Mouse (Mus musculus) heart, postnatal 14 days (tissue): ENCODE measurements around the gene Tbkbp1. TPM values are rescaled to one million over a fixed set of nuclear protein-coding genes. Genes with fewer than 3 reads are reported as not detected.
A peak's percentile ranks its signal among the peaks of the same experiment; 100 is the strongest.
"Not testable (repeated sequence)": the region's sequence is repeated elsewhere in the genome, so short reads cannot be mapped to it uniquely, and the experiment has no call there.

Experiments used
- DNase-seq, 2 experiments: peaks; one replicate each; pipeline ENCODE4 v3.0.0; 2021 to 2022
- intact Hi-C: fragments of 180-260 bp; cut with DNase I; formaldehyde crosslinking; loops from one replicate; pipeline ENCODE4 v1.15.1; 2025
- long read RNA-seq, 2 experiments: library from polyadenylated mRNA; stranded (forward); transcript quantifications; one replicate each; pipeline ENCODE4 v2.0.0; 2021
- total RNA-seq, 2 experiments: library from RNA; stranded (reverse); gene quantifications; 2 replicates each; pipeline ENCODE4 v1.2.3; 2021

Gene Tbkbp1
- 10 to 100 TPM; 13.4 to 15.8 TPM for total RNA-seq
- long read RNA-seq, experiment 1, partial matches to known transcripts: 5 of 9 reads
- long read RNA-seq, experiment 1, other reads (novel, unspliced or antisense): 3 of 9 reads
- long read RNA-seq, experiment 2, partial matches to known transcripts: 3 of 8 reads
- long read RNA-seq, experiment 2, other reads (novel, unspliced or antisense): 4 of 8 reads

DNA sequence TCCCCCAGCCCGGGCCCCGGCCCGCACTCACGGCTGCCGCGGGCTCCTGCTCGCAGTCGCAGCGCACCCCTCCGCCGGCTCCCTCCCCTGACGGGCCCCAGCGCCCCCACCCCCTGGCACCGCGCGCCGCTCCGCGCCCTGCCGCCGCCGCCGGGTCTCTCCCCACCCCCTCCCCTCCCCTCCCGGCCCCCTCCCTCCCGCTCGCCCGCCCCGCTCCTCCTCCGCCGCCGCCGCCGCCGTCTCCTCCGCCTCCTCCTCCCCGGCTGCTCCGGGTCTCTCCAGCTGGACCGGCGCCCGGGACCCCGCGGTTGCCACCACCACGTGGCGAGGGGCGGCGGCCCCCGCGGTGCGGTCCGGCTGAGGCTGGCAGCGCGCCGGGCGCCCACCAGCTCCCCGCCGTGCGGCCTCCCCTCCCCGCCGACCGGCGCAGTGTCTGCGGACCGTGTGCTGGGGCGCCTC, at the start of gene Tbkbp1:
Tbkbp1 (minus strand) TSS at position 153 of the 459 bp plus-strand sequence.
- peak; percentile 47 to 65 for DNase-seq
- intact Hi-C loops: no loop called here

DNA sequence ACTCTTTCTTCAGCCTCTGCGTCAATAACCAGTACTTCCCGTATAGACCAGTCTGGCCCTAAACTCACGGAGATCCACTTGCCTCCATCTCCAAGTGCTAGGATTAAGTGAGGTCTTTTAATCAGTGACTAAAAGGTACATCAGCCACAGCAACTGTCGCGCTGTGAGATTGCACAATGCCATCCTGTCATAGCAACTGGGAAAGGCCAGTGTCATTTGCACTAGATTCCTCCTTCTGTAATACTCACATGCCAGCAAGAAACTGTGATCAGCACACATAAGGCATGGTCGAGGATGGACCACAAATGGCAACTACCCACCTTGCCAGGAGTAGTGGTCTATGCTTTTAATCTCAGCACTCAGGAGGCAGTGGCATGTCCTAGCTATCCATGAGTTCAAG, 48.2 kb upstream of the Tbkbp1 start:
- no peak for DNase-seq
- intact Hi-C loops: loop anchor here (5.0 kb wide), 2 partner anchors 113 to 128 kb away; no protein-coding TSS in a partner anchor

DNA sequence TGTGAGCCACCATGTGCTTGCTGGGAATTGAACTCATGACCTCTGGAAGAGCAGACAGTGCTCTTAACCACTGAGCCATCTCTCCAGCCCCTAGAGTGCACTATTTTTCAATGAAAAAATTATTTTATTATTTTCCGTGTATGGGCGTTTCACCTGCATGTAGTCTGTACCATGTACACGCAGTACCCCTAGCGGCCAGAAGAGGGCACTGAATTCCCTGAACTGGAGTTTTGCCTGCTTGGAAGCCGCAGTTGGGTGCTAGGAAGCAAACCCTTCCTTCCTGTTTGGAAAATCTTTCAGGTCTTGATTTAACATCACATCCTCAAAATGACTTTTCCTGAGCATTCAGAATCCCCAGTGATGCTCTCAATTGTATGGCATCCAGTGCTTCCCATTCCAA, 47.3 kb upstream of the Tbkbp1 start:
- DNase-seq: peak; percentile 31 to 61
- intact Hi-C loops: loop anchor here (5.0 kb wide), 2 partner anchors 114 to 129 kb away; no protein-coding TSS in a partner anchor

DNA sequence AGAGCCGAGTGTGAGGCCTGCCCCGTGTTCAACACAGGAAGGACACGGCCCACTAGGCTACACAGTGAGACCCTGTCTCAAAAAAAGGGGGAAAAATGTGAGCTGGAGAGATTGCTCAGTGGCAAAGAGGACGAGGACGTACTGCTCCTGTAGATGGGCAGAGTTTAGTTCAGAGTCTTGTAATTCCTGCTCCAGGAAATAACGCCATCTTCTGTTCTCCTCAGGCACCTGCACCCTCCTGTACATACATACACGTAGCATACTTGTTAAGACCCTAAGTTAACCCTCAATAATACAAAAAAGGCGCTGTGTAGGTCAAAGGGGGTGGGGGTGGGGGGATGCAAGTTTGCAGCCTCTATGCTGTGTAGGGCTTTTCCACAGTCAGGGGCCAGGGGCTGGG, 45.7 kb upstream of the Tbkbp1 start:
- DNase-seq: no peak
- intact Hi-C loops: loop anchor here (5.0 kb wide), 2 partner anchors 115 to 130 kb away; no protein-coding TSS in a partner anchor

DNA sequence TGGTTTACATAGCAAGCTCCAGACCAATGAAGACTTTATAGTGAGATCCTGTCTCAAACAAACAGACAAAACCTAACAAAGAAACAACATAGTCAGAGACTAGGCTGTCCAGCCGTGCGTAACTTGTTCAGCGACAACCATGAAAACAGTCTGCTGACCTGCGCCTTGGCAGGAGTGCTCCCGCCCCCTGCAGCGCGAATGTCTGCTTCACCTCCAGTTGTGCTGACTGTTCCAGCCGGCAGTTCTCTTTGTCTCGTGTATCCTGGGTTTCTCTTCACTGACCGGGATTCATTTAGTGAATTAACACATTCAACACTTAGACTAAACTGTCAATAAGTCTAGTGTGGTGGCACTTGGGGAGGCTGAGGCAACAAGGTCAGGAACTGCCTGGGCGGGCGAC, 45.2 kb upstream of the Tbkbp1 start:
- intact Hi-C loops: loop anchor here (5.0 kb wide), 2 partner anchors 116 to 131 kb away; no protein-coding TSS in a partner anchor

DNA sequence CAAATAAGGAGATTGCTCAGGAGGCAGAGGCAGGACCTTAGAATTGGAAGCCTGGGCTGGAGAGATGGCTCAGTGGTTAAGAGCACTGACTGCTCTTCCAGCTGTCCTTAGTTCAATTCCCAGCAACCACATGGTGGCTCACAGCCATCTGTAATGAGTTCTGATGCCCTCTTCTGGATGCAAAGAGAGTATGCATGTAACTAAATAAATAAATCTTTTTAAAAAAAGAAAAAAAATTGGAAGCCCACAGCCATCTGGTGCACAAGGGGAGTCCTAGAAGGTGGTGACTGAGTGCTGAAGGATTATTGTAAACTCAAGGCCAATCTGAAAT, 41.3 kb upstream of the Tbkbp1 start:
- no peak for DNase-seq
- intact Hi-C loops: no loop called here

More for the DNA sequence above, 45.2 kb upstream of the Tbkbp1 start:
- no peak for DNase-seq

DNA sequence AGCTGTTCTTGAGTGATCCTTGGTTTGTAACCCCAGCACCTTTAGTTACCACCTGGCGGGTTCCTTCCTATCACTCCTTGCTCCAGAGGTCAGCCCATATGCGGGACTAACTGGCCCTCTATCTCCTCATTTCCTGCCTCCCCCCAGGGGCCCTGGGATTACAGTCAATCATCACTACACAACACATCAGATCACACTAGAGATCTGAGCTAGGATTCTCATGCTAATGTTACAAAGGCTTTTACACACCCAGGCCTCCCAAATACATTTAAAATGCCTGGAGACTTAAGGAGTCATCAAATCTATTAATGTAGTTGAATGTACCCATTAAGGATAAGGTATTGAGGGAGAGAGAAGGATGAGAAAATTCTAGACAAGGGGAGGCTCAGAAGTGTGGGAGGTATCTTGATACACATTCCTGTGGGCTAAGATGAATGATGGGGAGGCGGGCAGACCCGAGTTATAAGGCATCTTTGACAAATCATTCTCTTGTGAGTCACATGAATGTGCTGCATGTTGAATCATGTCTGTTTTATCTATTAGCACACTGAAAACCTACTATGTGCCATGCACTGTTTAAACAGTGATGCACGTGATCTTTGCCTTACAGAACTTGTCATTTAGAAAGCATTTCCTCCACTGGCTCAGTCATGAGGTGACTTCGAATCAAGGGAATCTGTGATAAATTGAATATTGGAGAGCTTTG, 40.8 kb upstream of the Tbkbp1 start:
- no peak for DNase-seq
- intact Hi-C loops: no loop called here

DNA sequence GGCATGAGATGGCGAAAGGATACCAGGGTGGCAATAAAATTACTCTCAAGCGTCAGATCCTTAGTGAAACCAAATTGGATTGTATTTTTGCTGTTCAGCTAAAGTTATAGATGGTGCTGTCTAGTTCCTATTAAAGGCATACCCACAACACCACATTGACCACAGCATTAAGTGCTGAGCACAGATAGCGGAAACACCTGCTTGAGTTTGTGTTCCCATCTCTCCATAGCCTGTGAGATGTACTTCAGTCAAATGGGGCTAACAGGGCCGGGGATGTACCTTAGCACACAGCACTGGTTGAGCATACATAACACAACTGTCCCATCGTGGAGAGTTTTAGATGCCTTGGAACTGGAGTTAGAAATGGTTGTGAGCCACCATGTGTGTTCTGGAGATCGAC, 39.7 kb upstream of the Tbkbp1 start:
- DNase-seq: no peak
- intact Hi-C loops: no loop called here

DNA sequence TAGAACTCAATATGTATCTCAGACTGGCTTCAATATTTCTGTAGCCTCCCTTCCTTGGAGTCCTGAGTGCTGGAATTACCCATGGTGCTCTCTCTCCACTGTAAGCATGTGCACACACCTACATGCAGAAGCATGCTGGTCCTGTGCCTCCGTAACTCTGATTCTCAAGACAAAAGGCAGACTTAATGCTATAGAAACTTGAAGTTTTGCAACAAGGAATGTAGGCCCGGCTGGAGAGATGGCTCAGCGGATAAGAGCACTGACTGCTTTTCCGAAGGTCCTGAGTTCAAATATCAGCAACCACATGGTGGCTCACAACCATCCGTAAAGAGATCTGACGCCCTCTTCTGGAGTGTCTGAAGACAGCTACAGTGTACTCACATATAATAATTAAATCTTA, 38.4 kb upstream of the Tbkbp1 start:
- DNase-seq, intact Hi-C loops: not testable (repeated sequence)

DNA sequence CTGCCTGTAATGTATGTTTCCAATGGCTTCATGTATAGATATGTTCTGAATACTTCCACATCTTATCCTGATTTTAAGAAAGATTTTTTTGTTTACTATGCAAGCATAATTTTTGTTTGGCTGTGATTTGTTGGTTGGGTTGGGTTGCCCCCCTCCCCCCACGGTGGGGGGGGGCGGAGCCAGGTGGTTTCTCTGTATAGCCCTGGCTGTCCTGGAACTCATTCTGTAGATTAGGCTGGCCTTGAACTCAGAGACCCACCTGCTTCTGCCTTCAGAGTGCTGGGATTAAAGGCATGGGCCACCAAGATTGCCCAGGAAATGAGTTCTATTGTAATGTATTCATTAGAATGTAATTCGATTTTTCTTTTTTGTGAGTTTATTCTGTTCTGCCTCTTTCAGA, 37.9 kb upstream of the Tbkbp1 start:
- intact Hi-C loops: no loop called here
- no peak for DNase-seq

DNA sequence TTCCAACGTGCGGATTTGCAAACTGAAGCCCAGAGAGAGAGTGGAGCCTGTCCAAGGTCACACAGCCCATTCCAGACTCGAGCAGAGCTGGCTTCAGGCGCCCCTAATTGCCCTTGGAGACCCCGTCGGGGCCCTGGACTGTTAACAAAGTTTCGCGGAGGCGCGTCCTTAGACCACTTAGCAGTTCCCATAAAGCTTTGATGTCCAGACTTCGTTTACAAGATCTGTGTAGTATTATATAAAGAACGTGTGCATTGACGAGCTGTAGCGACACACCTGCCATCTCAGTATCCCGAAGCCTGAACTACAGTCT, 37.3 kb upstream of the Tbkbp1 start:
- intact Hi-C loops: no loop called here
- no peak for DNase-seq

DNA sequence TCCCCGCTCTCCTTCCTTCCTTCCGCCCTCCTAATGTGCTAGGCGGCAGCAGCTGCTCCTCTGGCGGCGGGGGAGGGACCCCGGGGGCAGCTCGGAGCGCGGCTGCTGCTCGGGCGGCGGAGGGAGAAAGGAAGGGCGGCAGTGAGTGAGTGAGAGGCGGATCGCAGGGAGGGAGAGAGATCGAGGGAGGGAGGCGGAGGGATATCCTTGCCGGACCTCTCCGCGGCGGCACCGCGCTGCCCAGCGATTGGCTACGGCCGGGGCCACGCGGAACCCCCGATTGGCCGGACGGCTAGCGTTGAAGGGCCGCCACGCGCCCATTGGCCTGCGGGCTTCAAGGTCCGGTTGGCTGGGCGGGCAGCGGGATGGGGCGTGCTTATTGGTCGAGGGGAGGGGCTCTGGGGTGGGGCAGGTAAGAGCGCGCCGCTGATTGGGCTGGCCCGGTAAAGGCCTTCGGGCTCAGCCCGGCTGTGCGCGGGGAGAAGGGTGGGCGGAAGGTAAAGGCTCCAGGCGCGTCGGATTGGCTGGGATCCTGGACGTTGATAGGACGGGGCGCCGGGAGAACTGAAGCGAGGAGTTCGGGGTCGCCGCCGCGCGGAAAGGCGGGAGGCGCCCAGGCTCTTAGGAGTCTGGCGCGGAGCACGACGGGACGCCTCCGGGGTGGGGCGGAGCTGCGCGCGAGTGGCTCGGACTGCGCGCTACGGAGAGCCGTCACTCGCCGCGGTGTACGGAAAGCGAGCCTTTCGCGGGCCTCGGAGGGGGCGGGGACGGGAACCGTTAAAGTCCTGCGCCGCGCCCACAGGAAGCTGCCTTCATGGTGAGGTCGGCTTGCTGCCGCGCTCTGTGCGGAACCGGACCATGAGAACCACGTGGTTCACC, 36.7 kb upstream of the Tbkbp1 start, which contains the start of gene Kpnb1:
Kpnb1 (minus strand) TSS at position 118 of the 879 bp plus-strand sequence.
- intact Hi-C loops: no loop called here
- DNase-seq: peak; percentile 98 to 99

DNA sequence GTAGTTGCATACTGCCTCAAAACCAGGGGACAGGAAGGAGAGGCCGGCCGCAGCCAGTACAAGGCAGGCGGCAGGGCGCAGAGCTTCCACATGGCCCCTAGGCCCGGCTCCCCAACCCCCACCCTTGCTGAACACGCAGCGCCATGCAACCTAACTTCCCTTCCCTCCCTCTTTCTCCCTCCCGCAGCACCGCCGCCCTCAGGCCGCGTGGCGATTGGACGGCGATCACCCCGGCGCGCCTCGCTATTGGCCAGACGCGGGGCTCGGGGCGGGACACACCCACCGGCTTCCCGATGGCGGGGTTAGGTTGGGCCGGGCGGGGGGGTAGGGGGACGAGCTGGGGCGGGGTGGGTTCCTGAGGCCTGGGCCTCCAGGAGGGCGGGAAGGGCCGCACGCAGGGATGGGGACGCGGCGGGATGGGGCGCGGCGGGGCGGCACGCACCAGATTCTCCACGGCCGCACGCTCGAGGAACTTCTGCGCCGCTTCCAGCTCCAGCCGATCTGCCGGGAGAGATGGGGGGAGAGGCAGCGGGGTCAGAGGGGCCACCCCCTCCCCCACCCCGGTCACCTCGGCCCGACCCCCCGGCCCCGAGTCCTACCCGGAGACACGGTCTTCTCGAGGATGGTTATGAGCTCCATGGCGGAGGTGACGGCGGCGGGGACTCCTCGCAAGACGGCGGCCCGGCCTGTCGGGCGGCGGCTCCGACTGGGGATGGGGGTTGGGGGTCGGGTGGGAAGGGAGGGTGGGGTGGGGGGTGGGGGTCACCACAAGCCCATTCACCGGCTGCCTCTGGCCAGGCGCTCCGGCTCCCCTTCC, 35.9 kb upstream of the Tbkbp1 start:
- DNase-seq: peak; percentile 98
- intact Hi-C loops: no loop called here

DNA sequence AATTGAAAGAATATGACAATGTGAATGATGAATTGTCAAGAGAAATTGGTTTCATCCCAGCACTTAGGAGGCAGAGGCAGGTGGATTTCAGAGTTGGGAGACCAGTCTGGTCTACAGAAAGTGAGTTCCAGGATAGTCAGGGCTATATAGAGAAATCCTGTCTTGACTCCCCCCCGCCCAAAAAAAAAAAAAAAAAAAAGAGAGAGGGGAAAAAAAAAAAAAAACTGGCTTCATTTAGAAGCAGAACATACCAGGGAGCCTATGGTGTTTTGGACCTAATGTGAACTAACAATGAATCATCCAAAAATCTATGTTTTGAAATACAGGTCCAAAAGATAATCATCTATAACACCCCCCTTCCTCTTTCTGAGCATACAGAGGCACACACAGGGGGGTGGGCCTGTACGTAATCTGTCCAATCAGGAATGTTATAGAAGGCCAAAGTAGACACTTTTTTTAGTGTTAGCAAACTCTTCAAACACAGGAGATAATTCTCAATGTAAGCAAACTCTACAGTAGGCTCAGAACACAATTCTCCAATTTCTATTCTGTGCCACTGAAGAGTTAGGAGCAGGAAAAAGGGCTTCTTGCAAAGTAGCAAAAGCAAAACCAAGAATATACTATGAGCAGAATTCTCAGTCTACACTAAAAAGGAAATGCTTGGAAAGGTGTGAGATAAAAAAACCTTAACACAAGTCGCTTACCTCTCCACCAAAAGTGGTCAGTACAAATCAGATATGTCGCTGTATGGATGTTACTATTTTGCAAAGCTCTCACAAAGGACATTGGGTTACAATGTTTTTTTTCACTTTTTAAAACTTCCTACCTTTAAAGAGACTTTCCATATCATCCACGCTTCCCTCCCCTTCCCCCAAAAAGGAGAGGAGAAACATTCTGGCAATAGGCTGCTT, 34.7 kb upstream of the Tbkbp1 start:
- intact Hi-C loops: no loop called here
- DNase-seq: no peak

DNA sequence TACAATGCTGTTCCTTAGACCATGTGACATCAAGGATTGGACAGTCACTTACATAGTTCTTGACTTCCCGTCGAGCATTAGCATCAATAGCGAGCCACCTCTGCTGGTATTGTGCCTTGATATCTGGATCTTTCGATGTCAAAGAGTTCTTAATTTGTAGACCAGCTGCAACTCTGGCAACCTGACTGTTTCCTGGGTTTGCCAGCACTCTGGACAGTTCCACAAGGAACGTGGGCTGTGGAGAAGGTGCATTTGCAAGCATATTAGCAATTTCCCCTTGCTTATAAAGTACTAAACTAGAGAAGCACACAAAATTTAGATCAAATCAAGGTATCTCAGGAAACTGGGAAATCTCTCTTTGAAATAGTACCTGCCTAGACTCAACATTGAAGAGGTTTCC, 33.6 kb upstream of the Tbkbp1 start:
- no peak for DNase-seq
- intact Hi-C loops: no loop called here

DNA sequence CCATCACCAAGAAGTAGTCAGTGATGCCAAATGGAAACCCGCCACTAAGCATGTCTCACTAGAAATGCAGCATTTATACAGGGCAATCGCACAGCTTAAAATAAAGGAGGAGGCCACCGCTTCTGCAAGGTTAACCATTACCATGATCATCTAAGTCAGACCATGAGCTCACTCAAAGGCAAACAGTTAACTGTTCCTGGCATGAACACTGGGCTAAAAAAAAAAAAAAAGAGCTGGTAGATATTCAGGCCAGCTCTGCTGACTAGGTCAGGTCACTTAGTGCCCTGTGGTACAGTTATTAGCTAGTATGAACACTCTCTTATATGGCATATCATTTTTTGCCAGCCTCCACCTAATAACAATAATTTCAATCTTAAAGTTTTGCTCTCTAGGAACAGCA, 31.2 kb upstream of the Tbkbp1 start:
- DNase-seq: no peak
- intact Hi-C loops: no loop called here

DNA sequence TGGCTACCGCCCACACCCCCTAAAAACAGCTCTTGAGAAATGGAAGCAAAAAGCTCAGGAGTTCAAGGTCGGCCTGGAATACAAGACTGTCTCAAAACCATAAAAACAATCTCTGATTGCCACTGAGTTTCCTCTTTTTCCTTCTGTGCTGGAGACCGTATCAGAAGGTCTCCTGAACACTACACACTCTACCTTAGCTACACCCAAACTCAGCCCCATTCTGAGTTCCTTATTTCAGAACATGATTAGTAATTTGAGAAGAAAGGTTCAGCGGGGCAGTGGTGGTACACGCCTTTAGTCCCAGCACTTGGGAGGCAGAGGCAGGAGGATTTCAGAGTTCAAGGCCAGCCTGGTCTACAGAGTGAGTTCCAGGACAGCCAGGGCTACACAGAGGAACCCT, 29.8 kb upstream of the Tbkbp1 start:
- intact Hi-C loops: no loop called here
- DNase-seq: no peak

DNA sequence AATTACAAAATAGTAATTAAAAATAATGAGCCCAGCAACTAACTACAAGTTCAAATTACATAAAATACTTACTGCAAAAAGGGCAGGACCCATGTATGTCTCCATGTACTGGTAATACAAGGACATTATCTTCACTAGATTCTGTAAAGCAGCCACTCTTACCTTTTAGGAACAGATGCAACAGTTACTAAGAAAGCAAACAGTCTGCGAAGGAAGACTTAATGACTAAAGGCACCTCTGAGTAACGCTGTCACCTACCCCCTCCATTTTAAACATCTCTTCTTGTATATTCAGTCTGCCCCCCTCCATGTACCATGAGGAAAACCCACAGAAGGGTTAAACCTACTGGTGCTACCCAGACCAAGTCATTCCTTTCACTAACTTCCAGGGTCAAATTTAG, 26.9 kb upstream of the Tbkbp1 start:
- DNase-seq: no peak
- intact Hi-C loops: loop anchor here (10.0 kb wide), 1 partner anchor 193 kb away; the partner anchor contains the start of gene Sp2

DNA sequence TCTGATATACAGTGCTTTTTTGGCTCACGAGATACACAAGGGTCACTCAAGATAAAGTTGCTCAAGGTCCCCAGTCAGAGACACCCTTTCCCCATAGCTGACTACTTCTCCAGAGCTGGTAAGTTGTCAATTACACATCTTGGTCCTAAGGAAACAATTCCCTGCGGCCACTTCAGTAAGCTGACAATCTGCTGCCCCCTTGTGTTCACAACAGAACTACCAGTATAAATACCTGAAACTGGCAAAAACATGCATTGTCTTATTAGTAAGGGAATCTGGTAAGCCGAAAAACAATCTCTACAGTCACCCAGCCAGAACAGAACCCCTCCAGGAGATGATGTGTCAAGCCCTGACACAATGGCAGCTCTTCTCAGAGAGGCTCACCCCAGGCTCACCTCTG, 25.6 kb upstream of the Tbkbp1 start:
- DNase-seq: peak; percentile 37 to 67
- intact Hi-C loops: loop anchor here (2.0 to 10.0 kb wide), 2 partner anchors 104 to 192 kb away; partner anchors contain the start of gene Sp2
